Mouse (Mus musculus) megakaryocyte, embryonic 14.5 days (primary cell): ENCODE measurements around the gene Eps8l2.

Source experiments
- FLI1 ChIP-seq: IDR thresholded peaks from 2 replicates; pipeline ENCODE4 v1.6.1; 2012; ENCODE audit warnings: low read length, inconsistent platforms, mixed read lengths
- GATA1 ChIP-seq: IDR thresholded peaks from 3 replicates; pipeline ENCODE4 v1.6.1; 2012; ENCODE audit warnings: mixed read lengths, low read length, inconsistent platforms, borderline replicate concordance

- TF ChIP-seq FLI1 (no peak), GATA1 (no peak)
These were observed 66.8 kb downstream of the Eps8l2 start for GRCm38 (mm10) chr7:141405466-141405865.
